Mouse (Mus musculus): Measurements from ENCODE around the gene Rab11fip4.

The Rab11fip4 gene

GRCm38 (mm10) chr11:79654407-79654831 lies 63.4 kb downstream of the Rab11fip4 start:
- DNase-seq (ENCODE audit: low spot score in 2 of 2): no peak

GRCm38 (mm10) chr11:79655592-79655991 lies 64.6 kb downstream of the Rab11fip4 start:
- DNase-seq (ENCODE audit: low spot score in 2 of 2): no peak

- DNase-seq (ENCODE audit: low spot score in 2 of 2): no peak
These were observed 65.5 kb downstream of the Rab11fip4 start for GRCm38 (mm10) chr11:79656491-79656890.

DNA sequence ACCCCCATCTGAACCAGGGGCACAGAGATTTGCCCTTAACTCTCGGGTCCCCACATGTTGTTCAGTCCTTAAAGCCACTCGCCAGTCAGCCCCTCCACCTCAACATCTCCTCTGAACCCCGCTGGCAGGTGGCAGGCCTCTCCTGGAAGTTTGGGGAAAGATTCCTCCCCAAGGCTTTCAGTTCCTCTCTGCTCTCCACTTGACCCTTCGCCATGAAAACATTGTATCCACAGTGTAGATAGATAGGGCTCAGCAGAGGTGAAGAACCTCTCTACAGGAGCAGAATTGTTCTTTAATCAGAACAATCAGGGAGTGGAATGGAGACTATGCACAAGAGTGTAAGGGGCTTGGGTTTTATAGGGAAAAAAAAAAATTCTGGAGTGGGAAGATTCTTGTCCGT lies 66.0 kb downstream of the Rab11fip4 start:
- DNase-seq (ENCODE audit: low spot score in 2 of 2): no peak

GRCm38 (mm10) chr11:79658205-79658825 lies 67.3 kb downstream of the Rab11fip4 start:
- no peak for DNase-seq (ENCODE audit: low spot score in 2 of 2)

- peak; percentile 73 to 83 for DNase-seq (ENCODE audit: low spot score in 2 of 2)
These were observed 69.6 kb downstream of the Rab11fip4 start for GRCm38 (mm10) chr11:79660361-79661205.

- DNase-seq (ENCODE audit: low spot score in 2 of 2): no peak
These were observed 71.0 kb downstream of the Rab11fip4 start for GRCm38 (mm10) chr11:79661877-79662545.

- DNase-seq (ENCODE audit: low spot score in 2 of 2): no peak
These were observed 72.1 kb downstream of the Rab11fip4 start for GRCm38 (mm10) chr11:79663158-79663557.

- no peak for DNase-seq (ENCODE audit: low spot score in 2 of 2)
These were observed 72.6 kb downstream of the Rab11fip4 start for GRCm38 (mm10) chr11:79663570-79663969.

- DNase-seq (ENCODE audit: low spot score in 2 of 2): no peak
These were observed 75.5 kb downstream of the Rab11fip4 start for GRCm38 (mm10) chr11:79666544-79666943.

DNA sequence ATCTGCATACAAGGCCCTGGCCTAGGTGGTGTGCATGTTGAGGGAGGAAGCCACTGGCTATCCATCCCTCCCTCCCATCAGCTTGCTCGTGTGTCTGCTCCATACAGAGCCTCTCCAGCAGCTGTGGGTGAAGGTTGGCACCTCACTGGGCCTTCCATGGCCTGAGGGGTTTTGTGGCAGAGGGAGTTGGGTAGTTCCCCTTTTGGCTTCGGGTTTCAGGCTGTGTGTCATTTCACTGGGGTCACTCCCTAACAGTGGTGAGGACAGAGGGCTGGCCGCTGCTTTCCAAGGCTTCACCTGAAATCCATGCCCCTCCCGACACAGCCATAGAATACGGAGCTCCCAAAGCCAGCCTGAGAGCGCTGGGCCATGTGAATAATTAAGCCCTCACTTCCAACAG lies 78.2 kb downstream of the Rab11fip4 start:
- DNase-seq (ENCODE audit: low spot score in 2 of 2): no peak

GRCm38 (mm10) chr11:79669947-79670346 lies 78.9 kb downstream of the Rab11fip4 start:
- DNase-seq (ENCODE audit: low spot score in 2 of 2): no peak

GRCm38 (mm10) chr11:79670411-79670945 lies 79.5 kb downstream of the Rab11fip4 start:
- DNase-seq (ENCODE audit: low spot score in 2 of 2): no peak

GRCm38 (mm10) chr11:79671668-79672281 lies 80.8 kb downstream of the Rab11fip4 start:
- no peak for DNase-seq (ENCODE audit: low spot score in 2 of 2)

- no peak for DNase-seq (ENCODE audit: low spot score in 2 of 2)
These were observed 82.1 kb downstream of the Rab11fip4 start for GRCm38 (mm10) chr11:79673072-79673471.

- DNase-seq (ENCODE audit: low spot score in 2 of 2): no peak
These were observed 82.7 kb downstream of the Rab11fip4 start for GRCm38 (mm10) chr11:79673717-79674116.

- no peak for DNase-seq (ENCODE audit: low spot score in 2 of 2)
These were observed 83.2 kb downstream of the Rab11fip4 start for GRCm38 (mm10) chr11:79674231-79674630.

DNA sequence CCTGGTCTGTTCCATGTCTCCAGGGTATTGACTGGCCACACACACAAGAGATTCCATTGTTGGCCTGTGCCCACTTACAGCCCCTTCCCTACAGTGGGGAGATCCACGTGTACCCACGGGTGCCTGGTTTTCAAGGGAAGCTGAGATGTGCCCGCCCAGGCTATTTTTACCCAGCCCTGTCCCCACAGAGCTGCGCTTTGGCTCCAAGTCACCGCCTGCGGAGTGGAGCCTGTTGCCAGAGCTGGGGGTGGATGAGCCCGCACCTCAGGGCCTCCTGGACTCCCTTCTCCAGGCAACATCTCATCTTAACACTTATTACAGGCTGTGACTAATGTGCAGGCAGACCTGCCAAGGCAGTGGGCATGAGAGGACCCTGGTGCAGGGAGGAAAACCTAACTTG lies 83.6 kb downstream of the Rab11fip4 start:
- peak; percentile 42 to 69 for DNase-seq (ENCODE audit: low spot score in 2 of 2)

DNA sequence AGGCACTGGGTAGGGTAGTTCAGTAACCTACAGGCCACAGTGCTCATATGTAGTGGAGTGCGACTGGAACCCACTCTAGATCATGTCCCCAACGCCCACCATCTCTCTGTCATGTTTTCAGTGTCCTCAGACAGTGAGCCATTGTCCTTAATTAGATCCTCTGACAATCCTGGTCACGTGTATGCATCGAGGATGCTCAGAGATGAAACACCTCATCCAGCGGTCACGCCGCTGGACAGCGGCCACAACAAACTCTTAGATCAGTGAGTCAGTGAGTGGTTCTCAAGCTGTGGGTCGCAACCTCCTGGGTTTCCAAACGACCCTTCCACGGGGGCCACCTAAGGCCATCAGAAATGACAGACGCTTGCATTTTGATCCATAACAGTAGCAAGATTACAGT lies 84.3 kb downstream of the Rab11fip4 start:
- no peak for DNase-seq (ENCODE audit: low spot score in 2 of 2)

GRCm38 (mm10) chr11:79675994-79676393 lies 85.0 kb downstream of the Rab11fip4 start:
- DNase-seq (ENCODE audit: low spot score in 2 of 2): no peak

DNA sequence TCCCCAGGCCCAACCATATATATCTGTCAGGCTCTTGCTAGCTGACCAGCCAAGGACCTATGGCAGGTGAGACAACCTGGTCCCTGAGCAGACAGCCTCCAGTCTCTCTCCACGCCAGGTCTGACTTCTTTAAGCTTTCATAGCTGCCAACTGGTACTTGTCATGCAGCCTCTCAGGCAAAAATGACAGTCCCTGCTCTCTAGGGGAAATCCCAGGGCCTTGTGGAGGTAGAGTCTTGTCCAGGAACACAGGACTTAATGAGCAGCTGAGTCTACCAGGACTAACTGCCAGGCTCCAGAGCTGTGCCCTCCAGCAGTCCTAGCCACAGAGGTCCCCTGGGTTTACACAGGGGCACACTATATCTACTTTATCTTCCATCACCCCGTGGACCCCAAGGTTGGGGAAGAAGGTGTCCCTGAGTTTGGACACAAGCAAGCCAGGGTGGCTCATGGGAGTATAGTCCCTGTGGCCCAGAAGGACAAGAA lies 85.5 kb downstream of the Rab11fip4 start:
- DNase-seq (ENCODE audit: low spot score in 2 of 2): no peak

DNA sequence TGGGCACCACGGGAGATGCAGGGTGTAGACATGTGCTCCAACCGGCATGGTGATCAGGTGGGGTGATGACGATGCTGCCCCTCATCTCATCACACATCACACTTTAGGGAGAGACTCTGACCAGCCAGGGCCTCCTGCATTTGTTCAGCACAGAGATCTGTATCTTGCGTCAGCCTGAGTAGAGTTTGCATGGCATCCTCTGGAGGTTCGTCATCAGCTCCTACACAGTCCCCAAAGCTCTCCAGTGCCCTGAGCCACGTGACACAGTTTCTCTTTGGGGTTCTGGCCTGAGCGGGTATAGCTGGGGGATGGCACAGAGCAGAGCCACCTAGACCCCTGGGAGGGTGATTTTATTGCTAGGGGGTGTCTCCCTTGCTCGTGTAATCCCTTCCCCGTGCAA lies 86.4 kb downstream of the Rab11fip4 start:
- no peak for DNase-seq (ENCODE audit: low spot score in 2 of 2)

All from frontal cortex, postnatal 10 days (tissue).